ENCODE assay signal across 10 mouse cellular contexts in the genomic region with DNA sequence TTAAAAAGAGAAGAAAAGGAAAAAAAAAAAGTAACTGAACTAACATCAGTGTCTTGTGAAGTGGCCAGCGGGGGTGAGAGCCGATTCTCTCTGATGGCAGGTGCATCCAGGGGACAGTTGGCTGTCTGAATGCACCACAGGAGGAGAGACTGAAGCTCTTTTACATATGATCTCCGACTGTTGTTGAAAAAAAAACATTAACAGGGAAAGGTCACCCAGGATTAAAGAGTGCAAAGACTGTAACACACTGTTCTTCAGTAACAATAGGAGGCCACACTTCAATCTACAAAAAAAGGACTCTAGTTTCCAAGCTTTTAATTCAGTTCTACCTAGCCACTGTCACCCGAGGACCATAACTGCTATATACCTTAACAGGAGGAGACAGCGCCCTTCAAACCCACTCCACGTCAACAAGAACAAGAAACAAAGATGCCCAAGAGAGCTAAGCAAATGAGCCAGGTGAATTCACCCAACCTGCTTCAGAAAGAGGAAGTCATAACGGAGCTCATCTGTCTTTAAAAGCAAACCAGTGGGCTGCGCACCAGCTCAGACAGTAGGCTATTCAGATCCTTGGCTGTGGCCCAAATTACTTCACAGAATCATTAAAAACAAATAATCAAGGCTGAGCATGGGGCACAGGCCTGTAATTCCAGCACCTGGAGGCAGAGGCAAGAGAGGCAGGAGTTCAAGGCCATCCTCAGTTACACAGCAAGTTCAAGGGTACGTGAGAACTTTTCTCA. TPM values are rescaled to one million over a fixed set of nuclear protein-coding genes. Genes with fewer than 3 reads are reported as not detected.
DNase-seq lines count a peak whose midpoint lies in the region; ATAC-seq and TF ChIP-seq lines count a peak whose summit lies in the region.
"Had no signal": no experiment of that assay in that cellular context is flagged by ENCODE, and none has a peak within 500 bp of the region (broad histone marks: within the 10 kb centered on the region; RNA-seq: fewer than 3 reads in every experiment).

No protein-coding gene starts in this region.

- H3K4me2 ChIP-seq in forebrain, embryonic 15.5 days (replicated peaks): no peak overlapping the region
- no peak overlapping the region for H3K4me2 ChIP-seq in forebrain, embryonic 16.5 days (ENCODE audit: low read length)
- H3K4me2 ChIP-seq: embryonic facial prominence, embryonic 13.5 days; liver, embryonic 15.5 days had no signal

- H3K9ac ChIP-seq in forebrain, embryonic 15.5 days (replicated peaks): no peak overlapping the region
- H3K9ac ChIP-seq in forebrain, embryonic 16.5 days (replicated peaks; ENCODE audit: low read depth, low read length): no peak overlapping the region
- H3K9ac ChIP-seq: embryonic facial prominence, embryonic 13.5 days; liver, embryonic 15.5 days had no signal

- no peak for DNase-seq in layer of hippocampus, adult 2 months (ENCODE audit: low spot score in 2 of 2)
- no peak for DNase-seq in layer of hippocampus, postnatal 10 days (ENCODE audit: low spot score in 2 of 2)
- peak; percentile 24 for DNase-seq in thymus, postnatal 0 days (ENCODE audit: low spot score)
- no peak for DNase-seq in thymus, adult 18-20 months
- DNase-seq in urinary bladder, postnatal 10 days (ENCODE audit: low spot score): no peak
- DNase-seq in layer of hippocampus, postnatal 25 days (ENCODE audit: extremely low spot score in 1 of 2, low spot score in 1 of 2): no peak

- H3K36me3 ChIP-seq in forebrain, embryonic 15.5 days: peaks cover 20% of the 10 kb centered on the region
- H3K36me3 ChIP-seq in forebrain, embryonic 16.5 days (ENCODE audit: control insufficient read depth, insufficient read depth): 0 out of 2 replicates have a peak, but pooled peaks cover 4% of the 10 kb centered on the region

- H3K9me3 ChIP-seq in forebrain, embryonic 15.5 days: no peaks in the 10 kb centered on the region
- no peaks in the 10 kb centered on the region for H3K9me3 ChIP-seq in forebrain, embryonic 16.5 days (ENCODE audit: control insufficient read depth, low read length)
- H3K9me3 ChIP-seq: embryonic facial prominence, embryonic 13.5 days; liver, embryonic 15.5 days had no signal

- no peaks in the 10 kb centered on the region for H3K27me3 ChIP-seq in forebrain, embryonic 15.5 days
- H3K27me3 ChIP-seq in forebrain, embryonic 16.5 days (replicated peaks; ENCODE audit: control insufficient read depth, insufficient read depth, low read length): no peaks in the 10 kb centered on the region
- H3K27me3 ChIP-seq: embryonic facial prominence, embryonic 13.5 days; liver, embryonic 15.5 days had no signal

- no peak overlapping the region for H3K4me3 ChIP-seq in forebrain, embryonic 15.5 days
- H3K4me3 ChIP-seq in forebrain, embryonic 16.5 days (replicated peaks; ENCODE audit: low read length): no peak overlapping the region
- no peak overlapping the region for H3K4me3 ChIP-seq in layer of hippocampus, adult 2 months
- H3K4me3 ChIP-seq: embryonic facial prominence, embryonic 13.5 days; liver, embryonic 15.5 days had no signal

- H3K27ac ChIP-seq in forebrain, embryonic 15.5 days (replicated peaks): peak overlapping the region; percentile 25; the same call in 1 of the 2 replicates
- H3K27ac ChIP-seq in forebrain, embryonic 16.5 days (ENCODE audit: low read length): no peak overlapping the region
- peak overlapping the region; percentile 2; the same call in 1 of the 2 replicates for H3K27ac ChIP-seq in layer of hippocampus, adult 2 months
- H3K27ac ChIP-seq: embryonic facial prominence, embryonic 13.5 days; liver, embryonic 15.5 days had no signal

- peaks cover 26% of the 10 kb centered on the region for H3K4me1 ChIP-seq in forebrain, embryonic 15.5 days
- H3K4me1 ChIP-seq in forebrain, embryonic 16.5 days (replicated peaks; ENCODE audit: control insufficient read depth, insufficient read depth, low read length): peaks cover 11% of the 10 kb centered on the region

- whole genome bisulfite sequencing in forebrain, embryonic 15.5 days: 36% methylated on average over 9 of the region's 9 CpGs
- 28% methylated on average over 9 of the region's 9 CpGs for WGBS in forebrain, embryonic 16.5 days

- ATAC-seq in forebrain, embryonic 15.5 days (replicated peaks): no peak
- ATAC-seq in forebrain, embryonic 16.5 days: no peak

- TF ChIP-seq CTCF in layer of hippocampus, adult 2 months (conservative IDR thresholded peaks at IDR 0.05): no peak

RNA-seq across cellular contexts. Expression of gene Kmt2a, which starts 14.4 kb away (rescaled TPM):
- 30.3 and 31.6 TPM in 2 replicates for polyA plus RNA-seq in forebrain, embryonic 15.5 days (2015; fragmentation: Nextera tagmentation; extraction: Ambion mirVana)
- polyA plus RNA-seq in forebrain, embryonic 16.5 days (2015; fragmentation: Nextera tagmentation; extraction: Ambion mirVana): 22.2 and 24.3 TPM in 2 replicates
- total RNA-seq in layer of hippocampus, adult 2 months (2021): 10 to 100 TPM; 68.3 to 80.7 TPM
- total RNA-seq in layer of hippocampus, postnatal 10 days (2021): 10 to 100 TPM; 50.5 to 54.6 TPM
- polyA plus RNA-seq in thymus, postnatal 0 days (2015; fragmentation: Nextera tagmentation; extraction: Ambion mirVana): 13.1 and 20.1 TPM in 2 replicates
- total RNA-seq in layer of hippocampus, postnatal 25 days (2021): 10 to 100 TPM; 46.7 to 64.4 TPM

RNA-seq across cellular contexts. Expression of gene Atp5l, which starts 53.9 kb away (rescaled TPM):
- 730 and 763 TPM in 2 replicates for polyA plus RNA-seq in forebrain, embryonic 15.5 days (2015; fragmentation: Nextera tagmentation; extraction: Ambion mirVana)
- polyA plus RNA-seq in forebrain, embryonic 16.5 days (2015; fragmentation: Nextera tagmentation; extraction: Ambion mirVana): 638 and 661 TPM in 2 replicates
- total RNA-seq in layer of hippocampus, adult 2 months (2021): 100 to 1,000 TPM; 309 to 349 TPM
- total RNA-seq in layer of hippocampus, postnatal 10 days (2021): 100 to 1,000 TPM; 394 to 460 TPM
- polyA plus RNA-seq in thymus, postnatal 0 days (2015; fragmentation: Nextera tagmentation; extraction: Ambion mirVana): 971 and 1,014 TPM in 2 replicates
- total RNA-seq in layer of hippocampus, postnatal 25 days (2021): 100 to 1,000 TPM; 300 to 376 TPM
